Mouse (Mus musculus) liver, adult 2 months (tissue): Measurements from ENCODE around the gene Mrpl23. TPM values are rescaled to one million over a fixed set of nuclear protein-coding genes. Genes with fewer than 3 reads are reported as not detected.

Experiments
- DNase-seq: peaks from one replicate; pipeline ENCODE4 v3.0.0-alpha.2; 2011; ENCODE audit warnings: low read depth, low spot score; ENCODE audit errors: extremely low read depth
- H3K27ac ChIP-seq: fragments of 200-500 bp; replicated peaks from 2 replicates; pipeline ENCODE4 v1.5.1; 2012; ENCODE audit warnings: low read depth, mild to moderate bottlenecking, control low read depth, inconsistent platforms, low read length; ENCODE audit not compliant: insufficient read depth
- H3K27me3 ChIP-seq: fragments of 200-500 bp; 2 replicates; pipeline ENCODE4 v1.6.1; 2012; ENCODE audit warnings: mild to moderate bottlenecking, moderate library complexity, low read length, inconsistent platforms; ENCODE audit not compliant: control insufficient read depth, insufficient read depth
- H3K36me3 ChIP-seq: fragments of 200-500 bp; 2 replicates; pipeline ENCODE4 v1.6.1; 2012; ENCODE audit warnings: low read length, inconsistent platforms; ENCODE audit not compliant: control insufficient read depth, insufficient read depth
- H3K4me1 ChIP-seq: fragments of 200-500 bp; 2 replicates; pipeline ENCODE4 v1.6.1; 2011; ENCODE audit warnings: low read length; ENCODE audit not compliant: control insufficient read depth, insufficient read depth
- H3K4me3 ChIP-seq: fragments of 200-500 bp; 2 replicates; pipeline ENCODE4 v1.5.1; 2011; ENCODE audit warnings: low read depth, mild to moderate bottlenecking, control low read depth, low read length, moderate library complexity; ENCODE audit not compliant: insufficient read depth
- H3K79me2 ChIP-seq: fragments of 200-500 bp; 2 replicates; pipeline ENCODE4 v1.6.1; 2012; ENCODE audit warnings: inconsistent platforms, mild to moderate bottlenecking, low read length, moderate library complexity; ENCODE audit not compliant: control insufficient read depth, insufficient read depth
- H3K9ac ChIP-seq: fragments of 200-500 bp; 2 replicates; pipeline ENCODE4 v1.6.1; 2012; ENCODE audit warnings: low read depth, mild to moderate bottlenecking, control low read depth, inconsistent platforms, low read length
- CTCF ChIP-seq: fragments of 200-500 bp; IDR thresholded peaks from 2 replicates; pipeline ENCODE4 v1.5.1; 2011; ENCODE audit warnings: low read depth, low read length, control low read depth
- POLR2A ChIP-seq: fragments of 200-500 bp; IDR thresholded peaks from 2 replicates; pipeline ENCODE4 v1.6.1; 2011; ENCODE audit warnings: low read length, control low read depth; ENCODE audit not compliant: insufficient read depth; ENCODE audit errors: extremely low read depth
- WGBS: fragments of 180-500 bp; shearing (Covaris S2); methylation state at CpG from one replicate; pipeline ENCODE4 v1.1.7; 2018; 5-methylcytosine and 5-hydroxymethylcytosine counted together
- polyA plus RNA-seq: library from polyadenylated mRNA; depleted of rRNA; stranded (reverse); fragments of >200 nt; gene quantifications from 2 replicates; pipeline ENCODE4 v1.2.3, GENCODE M21; 2012
- total RNA-seq: library from RNA; depleted of rRNA; stranded (reverse); fragments of >200 nt; gene quantifications from 2 replicates; pipeline ENCODE4 v1.2.3, GENCODE M21; 2014

Mrpl23 gene
- total and polyA plus RNA-seq, 2 experiments: 7.6 to 45.0 TPM

DNA sequence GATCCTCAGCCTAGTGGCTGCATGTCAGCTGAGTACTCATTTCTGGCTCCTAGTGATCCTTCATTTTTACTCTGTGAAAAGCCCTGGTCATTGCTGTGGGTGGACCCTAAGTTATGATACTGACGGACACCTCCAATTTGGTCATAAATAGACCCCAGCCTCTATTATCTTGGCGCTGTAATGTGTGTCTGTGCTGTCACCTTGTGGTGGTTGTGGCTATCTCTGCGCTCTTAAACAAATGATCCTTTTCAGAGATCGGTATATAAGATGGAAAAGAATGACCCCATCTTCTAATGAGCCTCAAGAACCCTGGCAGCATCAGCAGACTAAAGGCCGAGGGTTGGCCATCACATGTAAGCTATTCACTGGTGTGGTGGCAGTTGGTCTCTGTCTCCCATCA, 46.6 kb downstream of the Mrpl23 start:
- no peak overlapping the region for H3K27ac ChIP-seq
- no peak overlapping the region for H3K4me3 ChIP-seq
- no peak for DNase-seq
- H3K9ac ChIP-seq: no peak overlapping the region
- no peaks in the 10 kb centered on the region for H3K79me2 ChIP-seq
- H3K4me1 ChIP-seq: no peaks in the 10 kb centered on the region; the same call in 1 of the 2 replicates
- H3K27me3 ChIP-seq: peaks cover 7% of the 10 kb centered on the region; the same call in 1 of the 2 replicates
- TF ChIP-seq CTCF (no peak), POLR2A (no peak)
- WGBS: 79% methylated on average over 5 of the region's 5 CpGs
- no peaks in the 10 kb centered on the region for H3K36me3 ChIP-seq

DNA sequence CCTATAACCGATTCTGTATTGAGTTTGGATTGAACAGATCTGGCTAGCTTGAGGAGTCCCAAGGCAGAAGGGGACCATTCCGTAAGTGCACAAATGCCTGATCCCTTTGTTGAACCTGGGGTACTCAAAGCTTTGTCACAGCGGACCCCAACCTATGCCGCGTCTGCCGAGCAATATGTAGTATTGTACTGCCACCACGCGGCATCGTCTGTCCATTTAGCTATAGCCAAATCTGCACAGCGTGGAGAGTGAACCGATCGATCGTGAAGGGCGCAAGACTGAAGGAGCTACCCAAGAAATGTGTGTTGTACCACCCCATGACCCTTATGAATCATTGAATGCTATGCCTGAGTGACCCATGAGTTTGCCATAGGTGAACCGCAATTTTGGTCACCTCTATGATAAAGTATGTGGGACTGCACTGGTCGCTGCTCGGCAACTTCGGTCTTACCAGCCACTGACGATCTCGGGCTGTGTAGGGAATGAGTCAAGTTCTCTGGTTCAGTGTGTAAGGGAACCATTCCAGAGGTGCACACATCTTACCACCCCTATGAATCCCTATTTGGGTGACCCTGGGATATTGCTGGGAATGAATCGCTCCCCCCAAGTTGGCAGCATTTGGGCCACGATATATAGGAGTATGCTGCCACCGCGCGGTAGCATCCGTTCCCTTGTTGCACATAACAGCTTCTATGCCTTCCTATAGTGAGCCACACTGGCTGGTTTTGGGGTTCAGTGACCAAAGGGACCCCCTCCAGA, 47.8 kb downstream of the Mrpl23 start:
- H3K9ac ChIP-seq: no peak overlapping the region
- no peaks in the 10 kb centered on the region for H3K36me3 ChIP-seq
- WGBS: 46% methylated on average over 26 of the region's 26 CpGs
- TF ChIP-seq POLR2A: no peak
- peak; percentile 73 for TF ChIP-seq CTCF
- peak; percentile 28 for DNase-seq
- H3K4me1 ChIP-seq: no peaks in the 10 kb centered on the region; the same call in 1 of the 2 replicates
- no peak overlapping the region for H3K4me3 ChIP-seq
- no peaks in the 10 kb centered on the region for H3K79me2 ChIP-seq
- no peak overlapping the region for H3K27ac ChIP-seq
- peaks cover 7% of the 10 kb centered on the region; the same call in 1 of the 2 replicates for H3K27me3 ChIP-seq

DNA sequence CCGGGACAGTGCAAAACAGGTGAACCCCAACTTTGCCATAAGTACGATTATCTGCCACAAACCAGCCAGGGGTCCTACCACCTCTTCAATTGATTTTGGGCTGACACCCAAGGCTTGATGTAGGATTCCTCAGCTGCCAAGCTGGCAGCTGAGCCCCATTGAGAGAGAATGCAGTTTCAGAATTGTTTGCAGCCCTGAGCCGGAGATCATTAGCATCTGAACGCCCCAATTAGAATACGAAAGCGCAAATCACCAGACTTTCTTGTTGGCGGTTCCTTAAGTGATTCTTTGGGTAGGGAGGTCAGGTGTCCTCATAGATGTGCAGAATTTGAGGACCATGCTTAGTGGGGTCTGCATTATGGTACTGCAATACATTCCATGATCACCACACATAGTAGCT, 48.7 kb downstream of the Mrpl23 start:
- no peak for DNase-seq
- 57% methylated on average over 7 of the region's 7 CpGs for WGBS

DNA sequence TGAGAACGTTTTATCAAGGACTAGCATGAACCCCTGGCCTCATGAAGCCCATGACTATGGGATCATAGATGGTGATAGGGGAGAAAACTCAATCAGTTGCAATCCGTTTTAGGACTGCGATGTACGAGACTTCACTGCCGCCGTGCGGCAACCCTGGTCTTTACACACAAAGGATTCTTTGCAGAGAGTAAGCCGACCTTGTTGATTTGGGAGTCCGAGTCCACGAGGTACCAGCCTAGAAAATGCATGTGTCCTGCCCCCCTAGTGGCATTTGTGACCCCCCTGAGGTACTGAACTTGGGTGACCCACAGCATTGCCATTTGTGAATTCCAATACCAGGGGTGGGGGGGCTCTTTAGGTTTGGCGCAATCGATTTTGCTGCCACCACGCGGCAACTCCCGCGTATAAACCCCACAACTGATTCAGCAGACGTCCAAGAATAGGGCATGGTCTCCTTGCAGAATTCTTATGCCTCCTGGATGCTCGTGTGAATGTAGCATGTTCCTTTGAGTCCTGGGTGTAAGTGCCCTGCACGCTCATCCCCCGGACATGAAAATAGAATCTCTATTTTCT, 49.3 kb downstream of the Mrpl23 start:
- no peaks in the 10 kb centered on the region for H3K79me2 ChIP-seq
- TF ChIP-seq POLR2A (no peak), CTCF (peak; percentile 29; the same call in 1 of the 2 replicates)
- peaks cover 6% of the 10 kb centered on the region; the same call in 1 of the 2 replicates for H3K27me3 ChIP-seq
- H3K4me1 ChIP-seq: no peaks in the 10 kb centered on the region; the same call in 1 of the 2 replicates
- 55% methylated on average over 20 of the region's 20 CpGs for WGBS
- no peaks in the 10 kb centered on the region for H3K36me3 ChIP-seq
- no peak overlapping the region for H3K9ac ChIP-seq
- H3K27ac ChIP-seq: no peak overlapping the region
- DNase-seq: peak; percentile 2
- H3K4me3 ChIP-seq: no peak overlapping the region

More for the DNA sequence above, 48.7 kb downstream of the Mrpl23 start:
- TF ChIP-seq CTCF (no peak), POLR2A (no peak)
- Histone ChIP-seq H3K36me3 (no peaks in the 10 kb centered on the region), H3K27ac (no peak overlapping the region), H3K27me3 (peaks cover 7% of the 10 kb centered on the region; the same call in 1 of the 2 replicates), H3K4me1 (no peaks in the 10 kb centered on the region; the same call in 1 of the 2 replicates), H3K4me3 (no peak overlapping the region), H3K79me2 (no peaks in the 10 kb centered on the region), H3K9ac (no peak overlapping the region)

DNA sequence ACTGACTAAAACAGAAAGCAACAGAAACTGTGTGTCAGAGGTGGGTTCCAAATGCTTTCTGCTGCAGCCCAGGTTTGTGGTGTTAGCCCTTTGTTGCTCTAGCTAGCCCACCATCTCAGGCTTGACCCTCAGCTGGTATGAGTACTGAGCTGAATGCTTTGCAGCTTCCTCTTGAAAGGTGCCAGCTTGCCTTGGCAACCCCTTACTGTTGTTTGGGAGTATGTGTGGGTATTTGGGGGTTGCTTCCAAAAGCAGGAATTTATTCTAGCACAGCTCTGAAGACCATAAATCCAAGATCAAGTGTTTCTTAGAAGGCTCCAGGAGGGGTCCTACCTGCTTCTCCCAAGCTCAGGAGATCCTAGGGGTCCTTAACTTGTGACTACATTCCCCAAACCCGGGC, 52.4 kb downstream of the Mrpl23 start:
- 43% methylated on average over 1 of the region's 1 CpGs for WGBS

DNA sequence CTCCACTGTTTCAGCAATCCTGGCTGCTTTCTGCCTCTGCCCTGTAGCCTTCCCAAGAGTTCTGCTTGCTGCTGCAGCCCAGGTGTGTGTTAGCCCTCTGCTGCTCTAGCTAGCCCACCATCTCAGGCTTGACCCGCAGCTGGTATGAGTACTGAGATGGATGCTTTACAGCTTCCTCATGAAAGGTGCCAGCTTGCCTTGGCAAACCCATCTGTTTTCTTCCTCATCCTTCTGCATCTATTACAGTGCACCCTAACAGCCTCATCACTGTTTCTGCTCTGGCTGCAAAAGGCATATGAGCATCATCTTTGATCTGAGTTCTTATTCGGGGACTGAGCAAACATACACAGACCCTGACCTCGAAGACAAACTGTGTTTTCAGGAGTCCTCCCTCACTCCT, 53.4 kb downstream of the Mrpl23 start:
- H3K27me3 ChIP-seq: no peaks in the 10 kb centered on the region
- DNase-seq: no peak
- no peak for TF ChIP-seq POLR2A
- no peak for TF ChIP-seq CTCF
- WGBS: 73% methylated on average over 3 of the region's 3 CpGs
- no peak overlapping the region for H3K4me3 ChIP-seq
- no peaks in the 10 kb centered on the region for H3K4me1 ChIP-seq
- H3K9ac ChIP-seq: no peak overlapping the region
- H3K36me3 ChIP-seq: no peaks in the 10 kb centered on the region
- H3K79me2 ChIP-seq: no peaks in the 10 kb centered on the region
- no peak overlapping the region for H3K27ac ChIP-seq

More for the DNA sequence above, 52.4 kb downstream of the Mrpl23 start:
- Histone ChIP-seq H3K27me3 (no peaks in the 10 kb centered on the region), H3K36me3 (no peaks in the 10 kb centered on the region), H3K79me2 (no peaks in the 10 kb centered on the region), H3K4me3 (no peak overlapping the region), H3K9ac (no peak overlapping the region), H3K27ac (no peak overlapping the region), H3K4me1 (no peaks in the 10 kb centered on the region; the same call in 1 of the 2 replicates)
- no peak for TF ChIP-seq POLR2A
- TF ChIP-seq CTCF: no peak
- no peak for DNase-seq
